Mouse (Mus musculus) forebrain, embryonic 14.5 days (tissue): ENCODE measurements at regions not wholly inside any gene's neighbourhood (a gene's known extent, or its start where the extent isn't known, plus 50 kb on each side); places are given as distances from the start of the nearest gene placed in this dataset.

Experiments
- ATAC-seq: fragments of 200-750 bp; cut with Nextera tagmentation; 2 replicates; pipeline ENCODE4 v1.8.0; 2017; ENCODE audit warnings: mild to moderate bottlenecking, moderate library complexity
- DNase-seq: peaks from one replicate; pipeline ENCODE4 v3.0.0-alpha.2; 2015; ENCODE audit warnings: low spot score
- H3K27ac ChIP-seq: fragments of 300-500 bp; sonication (generic); 2 replicates; pipeline ENCODE4 v1.5.1; 2014; ENCODE audit warnings: low read depth, mild to moderate bottlenecking, control low read depth, low read length, moderate library complexity
- H3K27me3 ChIP-seq: fragments of 300-500 bp; sonication (generic); replicated peaks from 2 replicates; pipeline ENCODE4 v1.6.1; 2014; ENCODE audit warnings: low read length, control low read depth, mixed read lengths; ENCODE audit not compliant: control insufficient read depth, insufficient read depth
- H3K36me3 ChIP-seq: fragments of 300-500 bp; sonication (generic); 2 replicates; pipeline ENCODE4 v1.6.1; 2014; ENCODE audit warnings: low read length, control low read depth; ENCODE audit not compliant: control insufficient read depth, insufficient read depth
- H3K4me1 ChIP-seq: fragments of 300-500 bp; sonication (generic); 2 replicates; pipeline ENCODE4 v1.6.1; 2014; ENCODE audit warnings: antibody characterized with exemption, low read length, control low read depth; ENCODE audit not compliant: control insufficient read depth, insufficient read depth
- H3K4me2 ChIP-seq: fragments of 300-500 bp; sonication (generic); 2 replicates; pipeline ENCODE4 v1.6.1; 2014; ENCODE audit warnings: mild to moderate bottlenecking, control low read depth, low read length
- H3K4me3 ChIP-seq: fragments of 300-500 bp; sonication (generic); 2 replicates; pipeline ENCODE4 v1.5.1; 2014; ENCODE audit warnings: low read depth, low read length, control low read depth
- H3K9ac ChIP-seq: fragments of 300-500 bp; sonication (generic); 2 replicates; pipeline ENCODE4 v1.6.1; 2014; ENCODE audit warnings: mild to moderate bottlenecking, low read length, control low read depth, moderate library complexity
- H3K9me3 ChIP-seq: fragments of 300-500 bp; sonication (generic); replicated peaks from 2 replicates; pipeline ENCODE4 v1.6.1; 2016; ENCODE audit warnings: low read length, control low read depth, mixed read lengths; ENCODE audit not compliant: control insufficient read depth

DNA sequence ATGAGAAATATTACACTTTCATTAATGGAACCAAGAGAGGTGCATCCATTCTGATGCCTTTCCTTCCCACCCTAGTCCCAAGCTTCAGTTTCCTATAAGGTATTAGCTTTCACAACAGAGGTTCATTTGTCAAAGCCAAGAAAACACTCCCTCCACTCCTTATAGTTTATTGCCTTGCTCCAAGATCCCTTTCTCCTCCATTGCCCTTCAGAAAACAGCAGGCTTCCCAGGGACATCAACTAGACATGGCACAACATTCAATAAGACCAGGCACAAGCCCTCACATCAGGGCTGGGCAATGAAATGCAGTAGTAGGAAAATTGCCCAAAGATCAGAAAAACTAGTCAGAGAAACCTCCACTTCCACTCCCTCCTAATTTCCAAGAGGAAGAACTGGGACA lies 960.3 kb downstream of the Pcdh17 start:
- H3K9me3 ChIP-seq = no peaks in the 10 kb centered on the region
- no peaks in the 10 kb centered on the region for H3K4me1 ChIP-seq
- H3K27ac ChIP-seq = no peak overlapping the region
- no peak overlapping the region for H3K4me3 ChIP-seq
- H3K36me3 ChIP-seq = no peaks in the 10 kb centered on the region
- no peak for ATAC-seq
- no peak overlapping the region for H3K9ac ChIP-seq
- H3K4me2 ChIP-seq = no peak overlapping the region
- DNase-seq = no peak
- H3K27me3 ChIP-seq = no peaks in the 10 kb centered on the region
